Mouse (Mus musculus): ENCODE results near the gene Prkag3. TPM values are rescaled to one million over a fixed set of nuclear protein-coding genes. Genes with fewer than 3 reads are reported as not detected.

Gene Prkag3
- polyA plus RNA-seq, 1 experiment from 2014 or later: 2.3 TPM

DNA sequence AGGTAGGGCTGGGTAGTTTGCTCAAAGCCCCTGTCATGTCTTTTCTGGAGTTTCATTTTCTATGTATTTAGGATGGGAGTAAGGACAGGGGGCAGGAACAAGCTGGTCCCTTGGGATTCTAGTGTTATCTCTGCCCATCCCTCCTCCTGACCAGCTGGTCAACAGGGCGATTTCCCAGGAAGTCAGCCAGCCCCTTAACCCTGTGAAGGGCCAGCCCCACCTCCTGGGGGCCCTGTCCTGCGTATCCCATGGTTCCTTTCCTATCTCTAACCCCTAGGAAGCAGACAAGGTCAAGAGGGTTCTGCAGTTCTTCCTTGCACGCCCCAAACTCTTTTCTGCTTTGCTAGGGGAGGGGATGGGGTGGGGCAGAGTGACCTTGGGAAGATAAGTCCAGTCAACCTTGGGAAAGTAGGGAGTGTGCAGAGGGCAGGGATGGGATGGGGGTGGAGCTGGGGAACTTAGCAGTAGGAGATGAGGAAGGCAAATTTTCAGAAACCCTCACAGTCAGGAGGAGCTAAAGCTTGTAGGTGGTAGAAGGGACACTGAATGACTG is 30.0 kb upstream of the Prkag3 start:
- WGBS: 4% methylated on average over 3 of the region's 3 CpGs
- peaks cover 97% of the 10 kb centered on the region for H3K27me3 ChIP-seq (ENCODE audit: insufficient read depth, poor library complexity, severe bottlenecking)
- H3K27ac ChIP-seq: no peak overlapping the region
- H3K4me1 ChIP-seq: peaks cover 48% of the 10 kb centered on the region
- no peaks in the 10 kb centered on the region for H3K36me3 ChIP-seq
- H3K4me3 ChIP-seq: no peak overlapping the region
- no peaks in the 10 kb centered on the region for H3K9me3 ChIP-seq
- no peak for DNase-seq (ENCODE audit: low spot score)

DNA sequence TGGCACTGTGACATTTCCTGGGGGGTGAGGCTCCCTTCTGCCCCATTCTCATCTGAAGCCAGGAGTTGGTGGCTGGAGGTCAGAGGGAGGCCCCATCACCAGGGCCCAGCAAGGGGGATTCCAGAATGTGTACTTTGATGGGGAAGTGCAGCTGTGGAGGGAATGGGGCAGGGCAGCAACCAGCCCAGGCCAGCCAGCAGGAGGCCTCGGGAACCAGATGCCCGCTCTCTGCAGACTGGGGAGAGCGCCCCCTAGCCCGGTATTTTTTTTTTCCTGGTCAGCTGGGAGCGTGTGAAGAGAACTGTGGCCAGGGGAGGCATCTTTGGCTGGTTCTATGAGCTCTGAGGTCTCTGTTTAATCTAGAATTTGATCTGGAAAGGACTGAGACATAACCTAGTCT is 26.8 kb upstream of the Prkag3 start:
- Histone ChIP-seq H3K9me3 (no peaks in the 10 kb centered on the region), H3K4me3 (no peak overlapping the region), H3K27ac (no peak overlapping the region), H3K36me3 (no peaks in the 10 kb centered on the region), H3K4me1 (peaks cover 54% of the 10 kb centered on the region), H3K27me3 (ENCODE audit: insufficient read depth, poor library complexity, severe bottlenecking) (peaks cover 96% of the 10 kb centered on the region)
- no peak for DNase-seq (ENCODE audit: low spot score)
- 8% methylated on average over 5 of the region's 5 CpGs for WGBS

DNA sequence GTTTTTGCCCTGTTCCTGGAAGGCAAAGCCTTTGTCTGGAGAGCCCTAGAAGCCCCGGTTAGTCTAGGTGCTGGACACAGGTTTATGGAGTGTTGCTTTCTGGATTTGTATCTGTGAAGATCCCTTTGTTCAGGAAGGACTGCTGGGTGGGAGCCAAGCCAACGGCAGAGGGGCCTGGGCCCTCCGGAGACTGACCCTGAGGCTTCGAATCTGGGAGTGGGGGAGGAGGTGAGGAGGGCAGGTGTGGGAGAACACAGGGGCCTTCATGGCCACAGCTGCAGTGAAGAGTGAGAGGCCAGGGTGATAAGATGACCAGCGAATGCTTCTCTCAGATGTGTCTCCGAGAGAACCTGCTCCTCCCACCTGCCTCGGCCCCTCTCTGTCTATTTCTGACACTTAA is 25.0 kb upstream of the Prkag3 start:
- WGBS: 21% methylated on average over 7 of the region's 7 CpGs
- H3K4me1 ChIP-seq: peaks cover 65% of the 10 kb centered on the region

DNA sequence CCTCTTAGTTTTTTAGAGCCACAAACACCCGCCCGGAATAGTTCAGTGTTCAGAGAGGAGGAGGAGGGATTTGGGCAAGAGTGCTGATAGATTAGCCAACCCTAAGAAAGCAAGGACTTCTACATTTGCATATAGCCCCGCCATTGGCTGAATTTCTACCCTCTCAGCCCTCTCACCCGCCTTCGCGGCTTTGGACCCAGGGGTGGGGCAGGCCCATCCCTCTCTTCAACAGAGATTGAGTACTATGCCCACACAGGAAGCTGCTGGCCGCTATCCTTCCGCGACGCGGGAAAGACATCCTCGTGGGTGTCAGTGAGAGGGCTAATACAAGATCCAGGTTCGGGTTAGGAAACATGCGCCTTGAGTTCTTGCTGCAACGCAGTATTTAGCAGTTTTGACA is 24.1 kb upstream of the Prkag3 start:
- H3K27ac ChIP-seq: no peak overlapping the region
- no peaks in the 10 kb centered on the region for H3K36me3 ChIP-seq
- WGBS: under 1% methylated on average over 15 of the region's 15 CpGs
- no peaks in the 10 kb centered on the region for H3K9me3 ChIP-seq
- H3K4me1 ChIP-seq: peaks cover 62% of the 10 kb centered on the region
- peaks cover 99% of the 10 kb centered on the region for H3K27me3 ChIP-seq (ENCODE audit: insufficient read depth, poor library complexity, severe bottlenecking)
- H3K4me3 ChIP-seq: peak overlapping the region; percentile 70
- peak; percentile 88 for DNase-seq (ENCODE audit: low spot score)

More for the DNA sequence above, 25.0 kb upstream of the Prkag3 start:
- Histone ChIP-seq H3K4me3 (no peak overlapping the region; the same call in 1 of the 2 replicates), H3K36me3 (no peaks in the 10 kb centered on the region), H3K9me3 (no peaks in the 10 kb centered on the region), H3K27ac (no peak overlapping the region), H3K27me3 (ENCODE audit: insufficient read depth, poor library complexity, severe bottlenecking) (peaks cover 97% of the 10 kb centered on the region)
- no peak for DNase-seq (ENCODE audit: low spot score)

DNA sequence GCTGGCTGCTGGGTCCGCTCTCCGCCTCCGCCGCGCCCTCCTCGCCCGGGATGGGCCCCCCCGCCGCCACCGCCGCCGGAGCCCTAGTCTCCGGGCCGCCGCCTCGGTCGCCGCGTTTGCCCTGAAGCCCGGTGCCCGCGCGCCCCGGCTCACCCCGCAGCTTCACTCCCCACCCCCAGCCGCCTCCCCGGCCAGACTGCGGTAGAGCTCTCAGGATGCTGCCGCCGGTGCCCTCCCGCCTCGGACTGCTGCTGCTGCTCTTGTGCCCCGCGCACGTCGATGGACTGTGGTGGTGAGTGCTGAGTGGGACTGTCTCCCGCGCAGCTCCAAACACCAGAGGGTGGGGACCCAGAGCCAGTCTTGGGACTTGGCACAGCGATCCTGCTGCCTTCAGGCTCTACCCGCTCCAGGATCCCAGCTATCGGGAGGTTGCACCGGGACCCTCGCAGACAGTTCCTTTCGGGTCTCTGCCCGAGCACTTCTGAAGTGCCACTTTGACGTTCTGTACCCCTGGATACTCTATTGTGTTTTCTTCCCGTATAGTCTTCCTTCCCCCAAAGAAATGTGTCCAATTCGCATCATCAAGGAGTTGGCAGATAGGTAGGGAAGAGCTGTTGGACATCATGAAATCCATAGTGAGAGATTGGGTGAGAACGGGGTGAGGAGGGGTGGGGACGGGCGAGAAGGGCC is 23.1 kb upstream of the Prkag3 start:
- Histone ChIP-seq H3K4me3 (peak overlapping the region; percentile 70), H3K27me3 (ENCODE audit: insufficient read depth, poor library complexity, severe bottlenecking) (peaks cover 99% of the 10 kb centered on the region), H3K4me1 (peaks cover 62% of the 10 kb centered on the region)

DNA sequence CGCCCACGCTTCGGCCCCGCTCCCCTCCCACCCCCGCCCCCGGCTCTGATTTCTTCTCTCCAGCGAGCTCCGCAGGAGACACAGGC is 22.7 kb upstream of the Prkag3 start, which contains the start of gene Wnt6:
Gene Wnt6, plus strand, starts transcription at position 48 of the 86 bp plus-strand sequence.
- WGBS: no CpG with 5 or more reads among the region's 8 CpGs

More for the DNA sequence above, 23.1 kb upstream of the Prkag3 start:
- WGBS: 1% methylated on average over 50 of the region's 51 CpGs
- DNase-seq (ENCODE audit: low spot score): no peak
- no peaks in the 10 kb centered on the region for H3K36me3 ChIP-seq
- no peaks in the 10 kb centered on the region for H3K9me3 ChIP-seq
- peak overlapping the region; percentile 62; the same call in 1 of the 2 replicates for H3K27ac ChIP-seq

DNA sequence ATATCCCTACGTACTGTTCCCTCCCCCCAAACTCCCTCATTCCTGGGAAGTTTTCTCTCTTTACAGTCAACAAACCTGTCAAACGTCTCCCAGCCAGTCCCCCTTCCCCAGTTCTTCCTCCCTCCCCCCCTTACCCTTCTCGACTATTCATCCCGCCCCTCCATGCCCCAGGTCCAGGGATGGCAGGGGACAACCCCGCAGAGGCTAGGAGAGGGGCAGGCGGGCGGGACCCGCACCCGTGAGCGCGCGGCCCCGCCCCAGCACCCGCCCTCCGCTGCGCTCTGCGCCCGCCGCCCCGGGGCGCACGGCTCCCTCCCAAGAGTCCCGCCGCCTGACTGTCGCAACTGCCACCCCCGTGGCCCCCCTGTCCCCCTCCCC is 22.4 kb upstream of the Prkag3 start:
- Histone ChIP-seq H3K4me1 (peaks cover 57% of the 10 kb centered on the region), H3K36me3 (no peaks in the 10 kb centered on the region), H3K9me3 (no peaks in the 10 kb centered on the region), H3K27me3 (ENCODE audit: insufficient read depth, poor library complexity, severe bottlenecking) (peaks cover 99% of the 10 kb centered on the region), H3K27ac (peak overlapping the region; percentile 62; the same call in 1 of the 2 replicates), H3K4me3 (peak overlapping the region; percentile 70)
- WGBS: 0% methylated on average over 22 of the region's 26 CpGs
- no peak for DNase-seq (ENCODE audit: low spot score)

More for the DNA sequence above, 22.7 kb upstream of the Prkag3 start, which contains the start of gene Wnt6:
- no peaks in the 10 kb centered on the region for H3K9me3 ChIP-seq
- H3K27me3 ChIP-seq (ENCODE audit: insufficient read depth, poor library complexity, severe bottlenecking): peaks cover 99% of the 10 kb centered on the region
- H3K4me3 ChIP-seq: peak within 1 kb of the TSS; percentile 70
- no peaks in the 10 kb centered on the region for H3K36me3 ChIP-seq
- H3K27ac ChIP-seq: peak within 1 kb of the TSS; percentile 62; the same call in 1 of the 2 replicates
- no peak for DNase-seq (ENCODE audit: low spot score)
- peaks cover 59% of the 10 kb centered on the region for H3K4me1 ChIP-seq

DNA sequence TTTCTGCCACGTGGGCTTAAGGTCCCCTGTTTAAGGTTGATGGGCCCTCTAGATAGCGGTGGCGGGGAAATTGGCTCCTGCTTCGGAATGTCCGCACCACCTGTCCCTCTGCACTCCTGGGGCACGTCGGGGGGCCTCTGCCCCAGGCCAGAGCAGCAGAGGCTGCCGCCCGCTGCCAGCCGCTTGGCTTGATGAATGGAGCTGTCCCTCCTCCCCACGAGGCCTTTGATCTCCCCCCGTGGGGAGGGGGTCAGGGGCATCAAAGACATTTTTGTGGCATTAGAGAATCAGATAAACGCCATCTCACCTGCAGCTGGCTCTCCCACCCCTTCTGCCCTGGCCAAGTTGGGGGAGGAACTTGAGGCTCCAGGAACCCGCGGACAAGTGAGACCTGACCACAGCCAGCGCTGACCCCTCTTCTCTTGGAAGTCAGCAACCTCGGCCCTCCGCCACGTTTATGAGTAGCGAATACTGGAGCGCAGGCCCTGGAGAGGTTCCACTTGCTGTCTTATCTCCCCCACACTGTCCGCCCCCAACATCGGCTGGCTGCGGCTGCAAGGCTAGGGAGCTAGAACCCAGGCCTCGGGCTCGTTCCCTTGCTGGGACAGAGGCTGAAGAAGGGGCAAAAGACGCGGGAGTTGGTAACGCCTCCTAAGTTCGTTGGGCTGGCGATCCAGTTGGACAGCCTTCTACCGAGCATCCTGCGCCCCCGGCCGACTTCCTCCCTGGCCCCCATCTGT is 21.9 kb upstream of the Prkag3 start:
- Histone ChIP-seq H3K36me3 (no peaks in the 10 kb centered on the region), H3K4me3 (peak overlapping the region; percentile 70), H3K27me3 (ENCODE audit: insufficient read depth, poor library complexity, severe bottlenecking) (peaks cover 99% of the 10 kb centered on the region), H3K9me3 (no peaks in the 10 kb centered on the region), H3K27ac (no peak overlapping the region), H3K4me1 (peaks cover 51% of the 10 kb centered on the region)
- DNase-seq (ENCODE audit: low spot score): no peak
- under 1% methylated on average over 35 of the region's 35 CpGs for WGBS

DNA sequence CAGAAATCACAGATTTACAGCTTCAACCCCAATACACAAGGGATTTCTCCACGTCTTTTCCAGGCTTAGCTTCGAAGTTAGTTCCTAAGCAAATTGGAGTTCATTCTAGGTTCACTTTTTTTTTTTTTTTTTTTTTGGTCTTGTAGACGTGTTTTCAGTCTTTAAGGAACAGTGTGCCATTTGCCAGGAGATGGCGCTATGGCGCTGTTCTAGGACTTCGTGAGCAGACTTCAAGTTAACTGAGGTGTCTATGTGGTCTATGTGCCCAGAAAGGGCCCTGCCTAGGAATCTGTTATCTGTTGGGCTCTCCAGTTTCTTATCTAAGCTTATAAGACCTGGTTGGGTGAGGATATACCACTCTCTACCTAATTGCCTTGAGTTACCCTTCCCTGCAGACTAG is 14.1 kb upstream of the Prkag3 start:
- Histone ChIP-seq H3K9me3 (no peaks in the 10 kb centered on the region), H3K27me3 (ENCODE audit: insufficient read depth, poor library complexity, severe bottlenecking) (peaks cover 57% of the 10 kb centered on the region), H3K27ac (no peak overlapping the region), H3K36me3 (no peaks in the 10 kb centered on the region), H3K4me3 (no peak overlapping the region), H3K4me1 (peaks cover 6% of the 10 kb centered on the region; the same call in 1 of the 2 replicates)
- no peak for DNase-seq (ENCODE audit: low spot score)
- 4% methylated on average over 6 of the region's 6 CpGs for WGBS

DNA sequence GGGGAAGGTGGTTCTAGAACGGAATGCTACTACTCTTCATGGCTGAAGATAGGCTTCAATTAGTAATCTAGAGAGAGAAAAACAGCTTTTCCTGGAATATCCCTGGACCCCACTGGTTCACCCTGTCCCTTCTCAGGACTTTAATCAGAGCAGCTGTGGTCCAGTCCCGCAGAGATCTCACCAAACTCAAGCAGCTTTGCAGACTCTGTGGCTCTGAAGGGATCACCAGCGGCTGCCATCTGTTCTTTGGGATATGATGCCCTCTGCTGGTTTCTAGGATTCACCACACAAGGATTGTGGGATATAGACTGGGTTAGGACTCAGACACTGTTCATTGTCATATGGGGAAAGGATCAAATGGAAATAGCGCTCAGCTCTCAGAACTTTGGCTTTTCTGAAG is 10.8 kb upstream of the Prkag3 start:
- no peak overlapping the region for H3K27ac ChIP-seq
- no peak overlapping the region for H3K4me3 ChIP-seq
- peaks cover 24% of the 10 kb centered on the region for H3K27me3 ChIP-seq (ENCODE audit: insufficient read depth, poor library complexity, severe bottlenecking)
- peaks cover 6% of the 10 kb centered on the region; the same call in 1 of the 2 replicates for H3K4me1 ChIP-seq
- H3K36me3 ChIP-seq: no peaks in the 10 kb centered on the region
- DNase-seq (ENCODE audit: low spot score): no peak
- 21% methylated on average over 4 of the region's 4 CpGs for WGBS
- no peaks in the 10 kb centered on the region for H3K9me3 ChIP-seq

DNA sequence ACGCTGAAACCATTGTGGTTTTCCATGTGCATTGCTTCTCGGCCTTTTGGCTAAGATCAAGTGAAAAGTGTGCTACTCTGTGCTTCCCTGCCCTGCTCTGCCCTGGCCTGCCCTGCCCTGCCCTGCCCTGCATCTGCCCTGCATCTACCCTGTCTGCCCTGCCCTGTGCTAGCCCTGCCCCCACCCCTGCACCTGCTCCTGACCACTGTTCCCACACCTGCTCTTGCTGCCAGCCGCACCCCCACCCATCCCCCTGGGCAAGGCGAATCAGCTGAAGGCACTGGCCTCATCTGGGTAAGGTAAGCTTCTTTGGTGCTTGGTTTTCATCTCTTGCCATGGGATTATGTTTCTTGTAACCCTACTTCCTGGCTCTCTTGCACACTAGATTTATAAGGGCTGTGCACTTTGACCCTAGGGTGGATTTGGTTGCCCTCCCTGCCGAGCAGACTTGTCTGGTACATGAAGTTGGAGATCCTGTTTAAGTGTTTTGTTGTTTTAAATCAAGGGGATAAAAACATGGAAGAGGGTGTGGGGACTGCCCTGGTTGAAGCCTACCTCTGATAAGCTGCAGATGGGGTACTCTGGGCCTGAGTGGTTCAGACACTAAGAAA is 5.3 kb upstream of the Prkag3 start:
- Histone ChIP-seq H3K36me3 (no peaks in the 10 kb centered on the region), H3K27ac (no peak overlapping the region), H3K4me3 (no peak overlapping the region), H3K4me1 (peaks cover 6% of the 10 kb centered on the region), H3K9me3 (no peaks in the 10 kb centered on the region), H3K27me3 (ENCODE audit: insufficient read depth, poor library complexity, severe bottlenecking) (peaks cover 4% of the 10 kb centered on the region; the same call in 1 of the 2 replicates)
- WGBS: 66% methylated on average over 5 of the region's 5 CpGs
- DNase-seq (ENCODE audit: low spot score): no peak

DNA sequence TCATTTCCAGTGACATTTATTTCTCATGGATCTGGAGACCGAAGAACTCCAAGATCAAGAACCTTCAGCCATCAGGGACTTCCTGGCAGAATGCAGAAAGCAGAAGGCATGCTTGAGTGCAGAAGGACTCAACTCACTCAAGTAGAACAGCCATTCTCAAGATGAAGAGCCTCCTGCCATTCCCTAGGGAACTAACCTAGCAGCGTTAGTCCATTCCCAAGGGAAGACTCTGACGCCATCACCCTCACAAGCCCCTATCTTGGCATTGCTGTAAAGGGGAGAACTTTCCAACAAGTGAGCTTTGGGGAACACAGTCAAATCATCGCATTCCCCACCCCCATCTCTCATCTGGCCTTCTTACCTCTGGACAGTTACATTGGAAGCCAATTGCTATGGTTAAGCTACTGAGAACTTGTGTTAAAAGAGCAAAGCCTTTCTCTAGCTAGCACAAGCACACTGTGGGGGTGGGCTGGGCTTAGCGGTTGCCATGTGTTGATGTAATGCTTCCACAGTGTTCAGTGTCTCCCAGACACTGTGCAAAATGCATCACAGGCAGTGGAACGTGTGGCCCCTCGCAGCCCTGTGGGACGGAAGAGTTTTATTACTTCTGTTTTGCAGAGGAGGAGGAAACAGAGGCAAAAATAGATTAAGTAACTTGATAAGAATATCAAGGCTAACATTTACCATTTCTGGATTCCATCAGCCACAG is 4.4 kb upstream of the Prkag3 start:
- Histone ChIP-seq H3K36me3 (no peaks in the 10 kb centered on the region), H3K27me3 (ENCODE audit: insufficient read depth, poor library complexity, severe bottlenecking) (peaks cover 11% of the 10 kb centered on the region; the same call in 1 of the 2 replicates), H3K4me3 (no peak overlapping the region), H3K9me3 (no peaks in the 10 kb centered on the region), H3K27ac (no peak overlapping the region), H3K4me1 (peaks cover 14% of the 10 kb centered on the region)
- DNase-seq (ENCODE audit: low spot score): no peak
- WGBS: 79% methylated on average over 8 of the region's 8 CpGs

All from heart, embryonic 10.5 days (tissue).